Mouse (Mus musculus) MEL (cell line): ENCODE data around the gene Scarb2. TPM values are rescaled to one million over a fixed set of nuclear protein-coding genes. Genes with fewer than 3 reads are reported as not detected.

Source experiments
- DNase-seq: peaks from one replicate; pipeline ENCODE4 v3.0.0; 2011; ENCODE audit warnings: low read depth, low spot score
- H3K27ac ChIP-seq: 2 replicates; pipeline ENCODE4 v1.5.1; 2012; ENCODE audit warnings: low read depth, mild to moderate bottlenecking, control low read depth, low read length, moderate library complexity; ENCODE audit not compliant: control insufficient read depth
- H3K27me3 ChIP-seq, 2 experiments: fragments of 150-350 bp in 1 of 2; sonication (generic) in 1 of 2; 2 replicates each; pipeline ENCODE4 v1.6.1; 2012; ENCODE audit warnings: low read length in 2 of 2, mild to moderate bottlenecking in 2 of 2, improper control_type of control experiment in 1 of 2, moderate library complexity in 1 of 2; ENCODE audit not compliant: insufficient read depth in 2 of 2, control insufficient read depth in 1 of 2
- H3K36me3 ChIP-seq, 2 experiments: 2 replicates each; pipeline ENCODE4 v1.6.1; 2012 to 2014; ENCODE audit warnings: low read length in 2 of 2, improper control_type of control experiment in 1 of 2, inconsistent platforms in 1 of 2, mild to moderate bottlenecking in 1 of 2; ENCODE audit not compliant: insufficient read depth in 2 of 2, control insufficient read depth in 1 of 2
- H3K4me1 ChIP-seq, 2 experiments: fragments of 150-350 bp in 1 of 2; sonication (generic) in 1 of 2; 2 replicates each; pipeline ENCODE4 v1.6.1; 2012; ENCODE audit warnings: low read length in 2 of 2, improper control_type of control experiment in 1 of 2, mild to moderate bottlenecking in 1 of 2; ENCODE audit not compliant: insufficient read depth in 2 of 2, control insufficient read depth in 1 of 2
- H3K4me3 ChIP-seq, 2 experiments: fragments of 150-350 bp in 1 of 2; sonication (generic) in 1 of 2; 2 replicates each; pipeline ENCODE4 v1.5.1; 2012; ENCODE audit warnings: low read depth in 2 of 2, low read length in 2 of 2, mild to moderate bottlenecking in 2 of 2, moderate library complexity in 2 of 2, control low read depth in 1 of 2, improper control_type of control experiment in 1 of 2; ENCODE audit not compliant: control insufficient read depth in 1 of 2, insufficient read depth in 1 of 2
- H3K79me2 ChIP-seq: 2 replicates; pipeline ENCODE4 v1.6.1; 2012; ENCODE audit warnings: mild to moderate bottlenecking, low read length, moderate library complexity; ENCODE audit not compliant: control insufficient read depth, poor library complexity, insufficient read depth
- H3K9ac ChIP-seq: 2 replicates; pipeline ENCODE4 v1.6.1; 2012; ENCODE audit warnings: low read depth, mild to moderate bottlenecking, control low read depth, low read length, moderate library complexity; ENCODE audit not compliant: control insufficient read depth, poor library complexity, severe bottlenecking
- H3K9me3 ChIP-seq: fragments of 150-350 bp; sonication (generic); replicated peaks from 2 replicates; pipeline ENCODE4 v1.6.1; 2012; ENCODE audit warnings: mild to moderate bottlenecking, low read length, improper control_type of control experiment, moderate library complexity; ENCODE audit not compliant: insufficient read depth
- BHLHE40 ChIP-seq: IDR thresholded peaks from 2 replicates; pipeline ENCODE4 v1.6.1; 2012; ENCODE audit warnings: low read depth, mild to moderate bottlenecking, inconsistent platforms, low read length, improper control_type of control experiment, borderline replicate concordance
- CTCF ChIP-seq, 3 experiments: IDR thresholded peaks in 2 of 3; conservative IDR thresholded peaks in 1 of 3; 2 replicates each; pipeline ENCODE4 v1.5.1; 2011 to 2012; ENCODE audit warnings: low read length in 3 of 3, low read depth in 2 of 3, mild to moderate bottlenecking in 2 of 3, improper control_type of control experiment in 1 of 3, inconsistent platforms in 1 of 3, mixed read lengths in 1 of 3, moderate library complexity in 1 of 3; ENCODE audit not compliant: control insufficient read depth in 1 of 3, insufficient read depth in 1 of 3, poor library complexity in 1 of 3, severe bottlenecking in 1 of 3
- EP300 ChIP-seq, 2 experiments: IDR thresholded peaks; 2 replicates each; pipeline ENCODE4 v1.6.1; 2011; ENCODE audit warnings: improper control_type of control experiment in 2 of 2, low read length in 2 of 2, low read depth in 1 of 2, mild to moderate bottlenecking in 1 of 2
- ETS1 ChIP-seq: IDR thresholded peaks from 2 replicates; pipeline ENCODE4 v1.6.1; 2012; ENCODE audit warnings: low read depth, mild to moderate bottlenecking, inconsistent platforms, low read length, improper control_type of control experiment, moderate library complexity
- MAX ChIP-seq: IDR thresholded peaks from 2 replicates; pipeline ENCODE4 v1.6.1; 2011; ENCODE audit warnings: low read length, improper control_type of control experiment
- MXI1 ChIP-seq: IDR thresholded peaks from 2 replicates; pipeline ENCODE4 v1.6.1; 2011; ENCODE audit warnings: mild to moderate bottlenecking, low read depth, low read length, improper control_type of control experiment
- MYB ChIP-seq: IDR thresholded peaks from 2 replicates; pipeline ENCODE4 v1.6.1; 2011; ENCODE audit warnings: mild to moderate bottlenecking, low read depth, low read length, improper control_type of control experiment
- POLR2AphosphoS2 ChIP-seq: IDR thresholded peaks from 2 replicates; pipeline ENCODE4 v1.6.1; 2011; ENCODE audit warnings: low read length, improper control_type of control experiment
- POLR2AphosphoS5 ChIP-seq: IDR thresholded peaks from 2 replicates; pipeline ENCODE4 v1.6.1; 2012; ENCODE audit warnings: low read depth, borderline replicate concordance, mild to moderate bottlenecking, inconsistent platforms, low read length, moderate library complexity, mixed read lengths
- SIN3A ChIP-seq: IDR thresholded peaks from 2 replicates; pipeline ENCODE4 v1.6.1; 2012; ENCODE audit warnings: low read length, improper control_type of control experiment, inconsistent platforms
- TAL1 ChIP-seq: IDR thresholded peaks from 2 replicates; pipeline ENCODE4 v1.6.1; 2012; ENCODE audit warnings: mild to moderate bottlenecking, inconsistent platforms, low read length, moderate library complexity, mixed read lengths
- TBP ChIP-seq: IDR thresholded peaks from 2 replicates; pipeline ENCODE4 v1.8.0; 2011; ENCODE audit warnings: low read depth, low read length, improper control_type of control experiment
- TCF12 ChIP-seq: IDR thresholded peaks from 2 replicates; pipeline ENCODE4 v1.6.1; 2014; ENCODE audit warnings: low read depth, mild to moderate bottlenecking, inconsistent platforms, low read length, improper control_type of control experiment, moderate library complexity
- ZKSCAN1 ChIP-seq: IDR thresholded peaks from 2 replicates; pipeline ENCODE4 v1.6.1; 2012; ENCODE audit warnings: low read depth, mild to moderate bottlenecking, inconsistent platforms, low read length, improper control_type of control experiment, moderate library complexity
- ZNF384 ChIP-seq: IDR thresholded peaks from 2 replicates; pipeline ENCODE4 v1.6.1; 2012; ENCODE audit warnings: low read depth, mild to moderate bottlenecking, inconsistent platforms, low read length, improper control_type of control experiment
- polyA plus RNA-seq, 2 experiments: library from polyadenylated mRNA; stranded (reverse) in 1 of 2; unstranded in 1 of 2; fragments of >175 nt in 1 of 2; fragments of >200 nt in 1 of 2; gene quantifications; 2 replicates each; pipeline versions ENCODE4 v1.2.1 to v1.2.4; 2012; ENCODE audit warnings: low replicate concordance in 2 of 2, low read depth in 1 of 2; ENCODE audit not compliant: insufficient read length in 2 of 2, insufficient read depth in 1 of 2, missing spikeins in 1 of 2
- total RNA-seq: library from RNA; depleted of rRNA; stranded (reverse); fragments of 300-350 nt; gene quantifications from 2 replicates; pipeline ENCODE4 v1.2.3, GENCODE M21; 2012

The Scarb2 gene
- total and polyA plus RNA-seq, 3 experiments: 13.6 to 16.5 TPM; not detected in 1

- H3K4me1 ChIP-seq: peaks cover 12 to 13% of the 10 kb centered on the region in 2 experiments
- no peak overlapping the region; the same call in 1 of the 2 replicates for H3K27ac ChIP-seq
- no peaks in the 10 kb centered on the region for H3K27me3 ChIP-seq
- no peaks in the 10 kb centered on the region for H3K79me2 ChIP-seq
- peak; percentile 29 for DNase-seq
- peaks cover 0 to 18% of the 10 kb centered on the region in 2 experiments; a peak in 2 of 4 replicates for H3K36me3 ChIP-seq
- TF ChIP-seq CTCF (IDR thresholded peaks at IDR 0.05 in 2 of 3, conservative IDR thresholded peaks at IDR 0.05 in 1 of 3; ENCODE audit: control insufficient read depth in 1 of 3, insufficient read depth in 1 of 3, low read depth in 2 of 3, low read length in 3 of 3, poor library complexity in 1 of 3, severe bottlenecking in 1 of 3): no peak
- TF ChIP-seq ZNF384: no peak
- TF ChIP-seq TBP: no peak
- no peak for TF ChIP-seq MYB
- no peak for TF ChIP-seq ZKSCAN1
- TF ChIP-seq TAL1: no peak
- TF ChIP-seq SIN3A: no peak
- no peak for TF ChIP-seq MAX
- no peak overlapping the region for H3K9ac ChIP-seq
- no peak overlapping the region for H3K4me3 ChIP-seq
- H3K9me3 ChIP-seq: no peaks in the 10 kb centered on the region
Observed at GRCm38 (mm10) chr5:92490779-92491178, 15.9 kb downstream of the Scarb2 start.

- Histone ChIP-seq H3K79me2 (no peaks in the 10 kb centered on the region), H3K4me3 (no peak overlapping the region), H3K36me3 (peaks cover 0 to 18% of the 10 kb centered on the region in 2 experiments; a peak in 3 of 4 replicates), H3K4me1 (peaks cover 12 to 13% of the 10 kb centered on the region in 2 experiments), H3K9ac (no peak overlapping the region)
- no peak for TF ChIP-seq SIN3A
- no peak for TF ChIP-seq MAX
- TF ChIP-seq ETS1: 0 out of 2 replicates have a peak, but pooled peaks have one; percentile 40
- TF ChIP-seq POLR2AphosphoS2: no peak
- TF ChIP-seq ZNF384: peak; percentile 89
- no peak for TF ChIP-seq MXI1
- peak; percentile 43; the same call in 1 of the 2 replicates for TF ChIP-seq TCF12
- peak; percentile 41 to 61; a peak in 2 of 4 replicates for TF ChIP-seq EP300 (IDR thresholded peaks at IDR 0.05; ENCODE audit: low read depth in 1 of 2, low read length in 2 of 2)
- TF ChIP-seq BHLHE40: no peak
- TF ChIP-seq TAL1: no peak
- TF ChIP-seq POLR2AphosphoS5: no peak
- TF ChIP-seq, all 39 proteins: peak for 4
- no peaks in the 10 kb centered on the region for H3K9me3 ChIP-seq
- no peak overlapping the region; the same call in 1 of the 2 replicates for H3K27ac ChIP-seq
- peak; percentile 17 for DNase-seq
- no peaks in the 10 kb centered on the region for H3K27me3 ChIP-seq
Observed at GRCm38 (mm10) chr5:92490304-92490703, 16.3 kb downstream of the Scarb2 start.
